Mouse (Mus musculus) lung, adult 2 months (tissue): Measurements from ENCODE around the gene Ccdc151.

Source experiments
- CTCF ChIP-seq: fragments of 200-500 bp; IDR thresholded peaks from 2 replicates; pipeline ENCODE4 v1.5.1; 2011; ENCODE audit warnings: mild to moderate bottlenecking, low read length, control low read depth; ENCODE audit not compliant: insufficient read depth
- POLR2A ChIP-seq: fragments of 200-500 bp; IDR thresholded peaks from 2 replicates; pipeline ENCODE4 v1.6.1; 2011; ENCODE audit warnings: low read depth, mild to moderate bottlenecking, control low read depth, low read length, borderline replicate concordance; ENCODE audit errors: extremely low read depth

DNA sequence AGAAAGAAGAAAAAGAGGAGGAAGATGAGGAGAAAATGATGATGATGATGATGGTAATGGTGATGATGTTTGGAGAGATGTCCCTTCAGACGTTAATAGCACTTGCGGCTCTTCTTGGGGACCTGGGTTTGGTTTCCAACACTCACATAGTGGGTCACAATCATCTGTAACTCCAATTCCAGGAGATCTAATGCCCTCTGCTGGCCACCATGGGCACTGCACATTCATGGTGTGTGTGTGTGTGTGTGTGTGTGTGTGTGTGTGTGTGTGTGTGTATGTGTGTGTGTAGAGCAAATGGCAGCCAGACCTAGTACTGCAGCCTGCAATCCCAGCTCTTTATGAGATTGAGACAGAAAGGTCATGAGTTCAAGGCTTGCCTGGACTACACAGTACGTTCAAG lies 50.5 kb downstream of the Ccdc151 start:
- TF ChIP-seq POLR2A: no peak
- TF ChIP-seq CTCF: no peak
